Mouse (Mus musculus) CD8-positive naive resting alpha-beta T cell, adult 2 months (primary cell): Measurements from ENCODE around the gene Tubb1.

Experiments
- DNase-seq, 2 experiments: peaks; one replicate each; pipeline ENCODE4 v3.0.0; 2022; ENCODE audit warnings: low read depth in 2 of 2, low spot score in 2 of 2

The Tubb1 gene

DNA sequence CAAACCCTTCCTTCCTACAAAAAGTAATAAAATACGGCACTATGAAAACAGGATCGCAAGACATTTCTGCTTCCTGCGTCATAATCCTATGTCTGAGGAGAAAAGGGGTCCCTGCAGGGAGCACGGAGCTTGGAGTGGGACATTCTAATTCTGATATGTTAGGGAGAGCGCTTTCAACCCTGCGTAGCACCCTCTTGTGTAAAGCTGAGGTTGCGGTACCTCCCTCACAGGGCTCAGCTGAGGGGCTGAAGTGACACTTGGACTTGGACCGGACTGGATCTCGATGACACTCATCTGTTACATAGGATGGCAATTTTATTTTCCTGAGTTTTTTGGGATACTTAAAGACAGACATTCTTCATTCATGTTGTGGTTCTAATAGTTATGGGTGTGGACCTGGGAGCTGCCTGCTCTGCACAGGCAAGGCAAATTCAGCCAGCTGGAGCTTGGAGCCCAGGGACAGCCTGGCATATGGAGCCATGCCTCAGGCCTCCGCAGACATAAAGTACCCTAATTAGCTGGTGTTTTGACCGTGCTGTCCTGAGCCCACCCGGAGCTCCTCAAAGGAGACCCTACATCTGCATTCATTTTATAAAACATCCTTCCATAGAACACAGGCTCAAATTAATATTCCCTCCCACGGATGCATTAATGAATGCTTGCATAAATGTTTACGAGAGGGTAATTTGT lies 50.5 kb downstream of the Tubb1 start:
- no peak for DNase-seq

GRCm38 (mm10) chr2:174501517-174501916 lies 51.0 kb downstream of the Tubb1 start:
- DNase-seq, result no peak

- no peak for DNase-seq
Measured at GRCm38 (mm10) chr2:174502321-174502720, 51.8 kb downstream of the Tubb1 start.

DNA sequence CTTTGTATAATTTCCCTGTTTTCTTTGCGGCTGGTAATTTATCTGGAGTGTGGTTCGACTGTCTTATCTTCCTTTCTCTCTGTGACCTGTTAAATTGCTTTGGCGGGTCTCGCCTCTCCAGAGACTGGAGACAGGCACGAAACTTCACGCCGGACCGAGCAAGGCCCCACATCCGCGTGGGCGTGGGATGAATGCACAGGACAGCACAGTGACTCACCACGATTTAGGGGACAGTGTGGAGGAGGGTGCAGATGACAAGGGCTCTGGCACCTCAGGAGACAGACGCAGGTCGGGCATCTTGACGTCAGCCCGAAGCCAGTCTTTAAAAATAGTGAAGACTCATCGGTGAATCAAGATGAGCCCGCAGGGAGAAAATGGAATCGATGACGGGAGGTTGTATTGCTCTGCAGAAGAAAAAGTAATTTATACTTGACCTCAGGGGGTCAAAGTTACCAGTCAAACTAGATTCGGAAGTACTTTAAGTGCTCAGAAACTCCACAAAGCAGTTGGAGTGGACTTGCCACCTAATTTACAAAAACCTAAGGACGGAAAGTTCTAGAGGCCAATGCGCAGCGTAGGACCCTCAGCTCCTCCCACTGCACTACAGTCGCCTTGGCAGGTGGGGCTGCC lies 52.5 kb downstream of the Tubb1 start:
- no peak for DNase-seq
